Mouse (Mus musculus) kidney, postnatal 14 days (tissue): ENCODE data around the gene Krt36.

ENCODE experiments used
- DNase-seq: peaks from one replicate; pipeline ENCODE4 v3.0.0; 2022; ENCODE audit warnings: mixed read lengths

Krt36 gene

DNA sequence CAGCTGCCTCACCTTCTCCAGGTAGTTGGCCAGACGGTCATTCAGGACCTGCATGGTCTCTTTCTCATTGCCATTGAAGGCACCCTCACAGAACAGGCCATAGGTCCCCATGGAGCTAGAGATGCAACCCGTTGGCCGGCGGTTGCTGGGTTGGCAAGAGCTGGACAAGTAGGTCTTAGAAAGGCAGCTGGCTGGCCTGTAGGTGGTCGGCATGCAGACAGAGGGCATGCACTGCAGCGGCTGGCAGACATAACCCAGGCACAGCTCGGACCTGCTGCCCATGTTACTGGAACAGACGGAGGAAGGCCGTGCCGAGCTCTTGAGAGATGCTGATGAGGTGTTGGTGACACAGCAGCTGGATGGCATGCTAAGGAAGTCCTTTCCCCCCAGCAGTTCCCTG is 17.6 kb downstream of the Krt36 start, which contains the start of gene Krt32:
Gene Krt32, minus strand, starts transcription at position 366 of the 400 bp plus-strand sequence.
- DNase-seq: no peak

- DNase-seq: no peak
Measured at GRCm38 (mm10) chr11:100073873-100074272, 31.6 kb downstream of the Krt36 start.

GRCm38 (mm10) chr11:100067293-100068036 is 38.0 kb downstream of the Krt36 start:
- DNase-seq: no peak

DNA sequence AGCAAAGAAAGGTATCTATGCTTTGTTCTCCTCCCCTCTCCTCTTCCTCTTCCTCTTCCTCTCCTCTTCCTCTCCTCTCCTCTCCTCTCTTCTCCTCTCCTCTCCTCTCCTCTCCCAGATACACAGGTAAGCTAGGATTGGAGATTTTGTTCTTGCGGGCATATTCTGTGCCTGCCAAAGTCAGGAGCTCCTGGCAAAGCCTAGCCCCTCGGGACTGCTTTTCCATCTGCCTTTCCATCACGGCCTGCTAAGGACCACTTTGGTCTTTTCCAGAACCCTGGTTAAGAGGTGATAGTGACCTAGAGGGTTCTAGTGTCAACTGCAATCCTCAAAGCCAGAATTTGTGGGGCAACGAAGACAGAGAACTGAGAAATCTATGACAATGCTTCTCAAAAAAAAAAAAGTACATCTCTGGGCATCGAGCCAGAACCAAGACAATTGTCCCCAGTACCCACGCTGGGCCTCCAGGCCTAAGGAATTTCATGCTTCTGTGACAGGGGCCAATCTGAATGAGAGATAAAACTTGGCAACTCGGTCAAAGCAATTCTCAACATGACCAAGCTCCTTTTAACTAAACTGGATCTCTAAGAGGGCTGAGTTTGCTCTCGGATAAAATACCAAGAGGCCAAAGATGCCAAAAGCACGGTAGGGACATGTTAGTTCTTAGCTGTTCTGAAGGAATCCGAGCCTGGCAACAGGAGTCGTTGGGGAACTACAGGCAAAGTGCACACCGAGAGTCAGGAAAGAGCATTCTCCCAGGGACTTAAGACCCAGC is 39.0 kb downstream of the Krt36 start:
- no peak for DNase-seq

DNA sequence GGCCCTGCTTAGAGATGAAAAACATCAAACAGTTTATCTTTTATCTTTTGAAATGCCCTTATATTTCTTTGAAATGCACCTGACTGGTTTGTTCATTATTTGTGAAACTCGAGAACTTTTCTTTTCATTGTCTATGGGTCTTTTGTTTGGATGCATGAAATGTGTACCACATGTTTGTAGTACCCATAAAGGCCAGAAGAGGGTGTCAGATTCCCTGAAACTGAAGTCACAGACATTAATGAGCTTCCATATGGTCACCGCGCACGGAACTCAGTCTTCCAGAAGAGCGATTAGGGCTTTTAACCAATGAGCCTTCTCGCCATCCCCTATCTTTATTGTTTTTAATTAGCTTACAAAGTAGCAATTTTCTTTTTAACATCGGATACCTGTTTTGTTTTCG is 46.6 kb downstream of the Krt36 start:
- DNase-seq: no peak

- DNase-seq: no peak
Measured at GRCm38 (mm10) chr11:100055686-100056655, 49.5 kb downstream of the Krt36 start.
